Mouse (Mus musculus): ENCODE data around the gene Ak2.
A peak's percentile ranks its signal among the peaks of the same experiment; 100 is the strongest.

The Ak2 gene

DNA sequence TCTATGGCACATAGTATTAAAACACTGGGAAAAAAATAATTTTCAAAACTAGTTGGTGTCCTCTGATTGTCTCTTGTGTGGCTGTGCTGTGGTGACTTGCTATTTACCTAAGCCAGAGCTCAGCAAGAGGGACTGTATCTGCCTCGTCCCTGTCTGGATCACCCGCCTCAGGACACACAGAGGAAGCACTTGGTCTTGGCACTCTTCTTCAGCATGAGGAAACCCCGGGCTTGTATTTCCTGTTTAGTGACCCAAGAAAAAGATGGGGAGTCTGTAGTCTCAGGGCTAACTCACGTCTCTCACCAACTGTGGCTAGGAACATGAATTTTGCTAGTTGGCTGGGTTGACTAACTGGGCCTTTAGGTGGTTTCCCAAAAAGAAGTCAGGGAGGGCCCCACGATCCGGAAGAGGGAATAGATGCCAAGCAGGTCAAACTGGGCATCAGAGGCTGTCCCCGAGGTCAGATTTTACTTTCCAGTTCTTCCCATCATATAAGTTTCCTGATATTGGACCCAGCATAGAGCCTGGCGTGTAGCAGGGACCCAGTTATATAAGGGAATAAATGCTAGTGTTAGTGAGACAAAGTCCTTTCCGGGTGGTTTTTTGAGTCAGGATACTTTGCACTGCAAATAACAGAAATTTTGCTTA is 27.2 kb downstream of the Ak2 start:
- no peak for TF ChIP-seq GATA4 (IDR thresholded peaks at IDR 0.05; ENCODE audit: insufficient replicate concordance, low read length)

DNA sequence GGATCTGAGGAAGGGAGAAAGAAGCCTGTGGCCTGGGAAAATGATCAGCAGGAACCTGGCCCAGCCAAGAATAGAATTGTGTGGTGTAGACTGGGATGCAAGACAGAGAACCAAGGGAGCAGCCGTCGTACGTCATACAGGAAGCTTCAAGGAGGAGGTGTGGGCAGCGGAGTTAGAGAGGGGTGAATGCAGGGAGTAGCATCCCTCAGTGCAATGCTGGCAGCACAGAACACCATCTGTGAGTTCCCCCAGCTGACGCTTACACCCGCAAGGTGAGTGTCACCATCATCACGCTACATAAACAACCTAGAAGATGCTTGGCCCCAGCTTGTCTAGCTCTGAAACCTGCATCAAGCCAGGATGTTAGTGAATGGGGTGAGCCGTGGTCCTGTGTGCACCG is 28.0 kb downstream of the Ak2 start:
- TF ChIP-seq GATA4 (IDR thresholded peaks at IDR 0.05; ENCODE audit: insufficient replicate concordance, low read length): no peak

DNA sequence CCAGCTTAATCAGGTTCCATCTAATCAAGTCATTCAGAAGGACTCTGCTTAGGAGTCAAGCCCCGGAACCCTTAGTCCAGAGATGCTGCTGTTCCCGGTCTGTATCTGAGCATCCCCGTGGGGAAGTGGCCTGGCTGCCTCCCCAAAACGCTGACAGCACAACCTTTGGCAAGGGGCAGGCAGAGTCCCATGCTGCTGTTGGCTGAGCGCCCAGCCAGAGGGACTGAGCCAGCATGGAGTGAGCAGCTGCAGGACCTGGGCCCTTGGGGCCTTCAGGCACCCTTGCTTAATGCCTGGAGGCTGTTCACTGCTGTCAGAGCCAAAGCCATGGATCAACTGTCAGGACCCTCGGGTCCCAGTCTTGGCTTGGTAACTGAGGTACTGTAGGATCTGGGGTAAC is 28.7 kb downstream of the Ak2 start:
- no peak for TF ChIP-seq GATA4 (IDR thresholded peaks at IDR 0.05; ENCODE audit: insufficient replicate concordance, low read length)

DNA sequence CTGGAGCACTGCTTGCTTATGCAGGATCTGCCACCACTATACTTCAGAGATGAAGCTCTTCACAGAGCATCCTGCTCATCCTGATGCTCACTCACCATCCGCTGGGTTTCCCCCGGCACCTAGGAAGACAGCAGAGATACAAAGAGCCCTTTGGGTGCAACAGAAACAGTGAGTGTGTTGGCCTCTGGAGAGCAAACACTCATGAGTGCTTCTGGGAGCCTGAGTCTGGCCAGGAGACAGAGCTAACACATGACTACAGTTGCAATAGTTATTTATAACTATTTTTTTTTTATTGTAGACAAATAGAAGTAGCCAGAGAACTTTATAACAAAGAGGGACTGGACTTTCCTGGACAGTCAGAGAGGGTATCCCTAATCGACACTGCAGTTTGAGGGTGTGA is 29.7 kb downstream of the Ak2 start:
- no peak for TF ChIP-seq GATA4 (IDR thresholded peaks at IDR 0.05; ENCODE audit: insufficient replicate concordance, low read length)

DNA sequence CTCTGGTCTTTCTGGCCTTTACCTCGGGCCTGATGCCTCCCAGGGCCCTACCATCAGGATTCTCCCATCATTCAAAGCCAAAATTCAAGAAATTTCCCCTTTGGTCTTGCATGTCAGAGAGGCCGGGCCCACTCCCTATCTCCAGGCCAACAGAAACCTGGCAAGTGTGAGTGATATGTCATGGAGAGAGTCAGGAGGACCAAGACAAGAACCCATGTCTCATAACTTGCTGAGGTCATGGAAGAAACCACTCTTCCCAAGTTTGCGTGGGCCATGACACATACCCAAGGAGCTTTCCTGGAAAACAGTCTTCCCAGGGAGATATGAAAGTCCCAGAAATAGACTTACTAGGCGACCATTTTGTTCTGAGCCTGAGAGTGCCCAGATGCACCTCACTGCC is 30.1 kb downstream of the Ak2 start:
- no peak for TF ChIP-seq GATA4 (IDR thresholded peaks at IDR 0.05; ENCODE audit: insufficient replicate concordance, low read length)

DNA sequence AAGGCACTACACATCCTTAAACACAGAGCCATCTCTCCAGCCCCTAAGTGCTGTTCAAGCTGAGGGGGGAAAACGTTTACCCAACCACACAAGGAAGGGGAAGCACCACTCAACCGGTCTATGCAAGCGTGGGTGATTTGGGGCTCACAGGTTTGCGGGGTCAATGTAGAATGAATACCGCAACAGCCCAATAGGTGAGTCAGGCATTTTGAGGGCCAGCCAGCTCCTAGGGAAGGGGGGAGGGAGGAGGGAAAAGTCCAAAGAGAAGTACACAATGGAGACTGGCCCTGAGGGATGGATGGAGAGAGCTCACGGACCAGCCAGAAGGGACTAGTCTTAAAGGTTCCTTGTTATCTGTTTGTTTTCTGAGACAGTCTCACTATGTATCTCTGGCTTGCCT is 32.1 kb downstream of the Ak2 start:
- no peak for TF ChIP-seq GATA4 (IDR thresholded peaks at IDR 0.05; ENCODE audit: insufficient replicate concordance, low read length)

DNA sequence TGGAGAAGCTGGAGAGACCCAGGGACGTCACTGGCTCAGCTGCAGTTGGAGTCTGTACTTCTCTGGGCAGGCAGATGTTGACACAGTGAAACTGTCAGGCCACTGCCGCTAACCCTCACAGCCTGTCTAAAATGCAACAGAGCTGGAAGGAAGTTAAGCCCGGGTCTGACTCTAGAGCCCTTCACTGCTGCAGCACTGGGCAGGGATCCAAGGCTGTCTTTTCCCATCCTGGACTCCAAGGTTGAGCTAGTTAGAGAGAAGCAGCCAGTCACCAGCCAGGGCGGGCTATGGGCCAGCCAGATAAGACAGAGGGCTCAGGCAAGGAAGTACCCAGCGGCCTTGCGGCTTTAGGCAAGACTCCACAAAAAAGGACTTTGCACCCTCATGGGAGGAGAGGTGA is 33.0 kb downstream of the Ak2 start:
- peak; percentile 26; the same call in 1 of the 2 replicates for TF ChIP-seq GATA4 (IDR thresholded peaks at IDR 0.05; ENCODE audit: insufficient replicate concordance, low read length)

DNA sequence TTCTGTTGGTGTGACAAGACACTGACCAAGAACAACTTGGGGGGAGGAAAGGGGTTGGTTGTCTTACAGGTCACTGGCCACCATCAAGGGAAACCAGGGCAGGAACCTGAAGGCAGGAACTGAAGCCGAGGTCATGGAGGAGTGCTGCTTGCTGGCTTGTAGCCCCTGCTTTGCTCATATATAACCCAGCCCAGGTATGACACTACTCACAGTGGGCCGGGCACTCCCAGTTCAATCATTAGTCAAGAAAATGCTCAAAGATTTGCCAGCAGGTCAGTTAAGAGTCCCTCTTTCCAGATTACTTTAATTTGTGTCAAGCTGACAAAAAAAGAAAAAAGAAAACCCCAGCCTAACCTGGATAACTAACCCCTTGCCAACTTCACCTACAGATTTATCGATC is 33.9 kb downstream of the Ak2 start:
- no peak for TF ChIP-seq GATA4 (IDR thresholded peaks at IDR 0.05; ENCODE audit: insufficient replicate concordance, low read length)

DNA sequence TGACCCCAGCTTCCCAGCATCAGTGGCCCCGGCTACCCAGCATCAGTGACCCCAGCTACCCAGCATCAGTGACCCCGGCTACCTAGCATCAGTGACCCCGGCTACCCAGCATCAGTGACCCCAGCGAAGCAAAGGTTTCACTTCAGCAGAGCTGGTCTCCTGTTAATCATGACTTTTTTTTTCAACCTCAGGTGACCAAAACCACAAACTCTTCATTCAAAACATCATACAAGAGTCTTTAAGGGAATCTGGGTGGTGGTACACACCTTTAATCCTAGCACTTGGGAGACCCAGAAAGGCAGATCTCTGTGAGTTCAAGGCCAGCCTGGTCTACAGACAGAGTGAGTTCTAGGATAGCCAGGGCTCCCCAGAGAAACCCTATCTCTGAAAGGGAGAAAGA is 39.0 kb downstream of the Ak2 start:
- no peak for TF ChIP-seq GATA4 (IDR thresholded peaks at IDR 0.05; ENCODE audit: insufficient replicate concordance, low read length)

DNA sequence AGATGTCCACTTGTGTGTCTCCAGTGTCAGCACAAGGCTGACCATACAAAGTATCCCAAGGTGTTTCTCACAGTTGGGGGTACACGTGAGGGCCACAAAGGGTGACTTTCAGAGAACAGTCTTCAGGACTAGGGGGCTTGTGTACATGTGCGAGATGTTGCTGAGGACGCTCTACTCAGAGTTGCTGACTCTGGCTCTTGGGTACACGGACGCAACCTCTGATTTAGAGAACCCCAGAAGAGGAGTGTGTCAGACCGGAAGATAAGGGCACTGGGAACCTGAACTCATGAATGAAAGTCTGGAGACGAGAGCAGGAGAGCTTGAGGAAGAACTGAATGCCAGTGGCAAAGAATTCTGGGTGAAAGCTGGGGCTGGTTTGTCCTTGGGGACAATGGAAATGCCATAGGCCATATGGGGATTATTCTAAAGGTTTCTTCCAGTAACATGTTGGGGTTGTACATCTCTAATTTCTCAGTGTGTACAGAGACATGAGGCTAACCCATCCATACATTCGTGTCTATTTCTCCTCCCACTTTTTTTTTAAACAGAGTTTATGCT is 39.7 kb downstream of the Ak2 start:
- TF ChIP-seq GATA4 (IDR thresholded peaks at IDR 0.05; ENCODE audit: insufficient replicate concordance, low read length): no peak

DNA sequence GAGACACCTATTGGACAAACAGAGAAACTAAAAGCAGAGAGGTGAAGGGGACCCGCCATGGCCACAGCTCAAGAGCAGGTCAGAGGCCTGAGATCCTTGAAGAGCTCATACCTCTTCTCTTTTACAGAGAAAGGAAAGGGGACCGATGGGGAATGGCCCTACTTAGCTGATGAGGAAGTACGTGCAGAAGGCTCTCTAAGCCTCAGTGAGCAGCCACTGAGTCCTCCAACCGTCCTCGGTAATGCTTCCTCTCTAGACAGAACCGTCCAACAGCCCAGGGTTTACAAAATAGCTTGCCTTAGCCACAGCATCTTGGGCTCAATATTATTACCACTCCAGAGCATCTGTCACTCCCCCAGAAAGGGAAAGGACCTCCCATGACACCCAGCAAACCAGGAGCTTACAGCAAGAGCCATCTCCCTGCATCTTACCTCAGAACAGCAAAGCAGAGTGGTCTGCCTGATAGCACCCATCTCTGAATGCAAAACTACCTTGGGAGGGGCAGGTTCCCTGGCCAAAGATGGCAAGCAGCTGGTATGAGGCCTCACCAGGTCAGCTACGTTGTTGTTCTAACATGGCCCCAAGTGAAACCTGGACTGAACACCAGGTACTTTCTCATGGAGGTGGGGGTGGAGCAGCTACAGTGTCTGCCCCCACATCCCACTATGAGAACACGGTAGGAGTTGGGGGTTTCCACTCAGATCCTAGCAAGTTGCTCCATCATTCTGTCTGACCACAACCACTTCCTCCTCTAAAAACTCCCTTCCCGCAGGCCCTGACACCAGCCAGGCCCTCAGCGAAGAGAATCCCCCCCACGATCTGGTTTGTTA is 40.6 kb downstream of the Ak2 start:
- no peak for TF ChIP-seq GATA4 (IDR thresholded peaks at IDR 0.05; ENCODE audit: insufficient replicate concordance, low read length)

DNA sequence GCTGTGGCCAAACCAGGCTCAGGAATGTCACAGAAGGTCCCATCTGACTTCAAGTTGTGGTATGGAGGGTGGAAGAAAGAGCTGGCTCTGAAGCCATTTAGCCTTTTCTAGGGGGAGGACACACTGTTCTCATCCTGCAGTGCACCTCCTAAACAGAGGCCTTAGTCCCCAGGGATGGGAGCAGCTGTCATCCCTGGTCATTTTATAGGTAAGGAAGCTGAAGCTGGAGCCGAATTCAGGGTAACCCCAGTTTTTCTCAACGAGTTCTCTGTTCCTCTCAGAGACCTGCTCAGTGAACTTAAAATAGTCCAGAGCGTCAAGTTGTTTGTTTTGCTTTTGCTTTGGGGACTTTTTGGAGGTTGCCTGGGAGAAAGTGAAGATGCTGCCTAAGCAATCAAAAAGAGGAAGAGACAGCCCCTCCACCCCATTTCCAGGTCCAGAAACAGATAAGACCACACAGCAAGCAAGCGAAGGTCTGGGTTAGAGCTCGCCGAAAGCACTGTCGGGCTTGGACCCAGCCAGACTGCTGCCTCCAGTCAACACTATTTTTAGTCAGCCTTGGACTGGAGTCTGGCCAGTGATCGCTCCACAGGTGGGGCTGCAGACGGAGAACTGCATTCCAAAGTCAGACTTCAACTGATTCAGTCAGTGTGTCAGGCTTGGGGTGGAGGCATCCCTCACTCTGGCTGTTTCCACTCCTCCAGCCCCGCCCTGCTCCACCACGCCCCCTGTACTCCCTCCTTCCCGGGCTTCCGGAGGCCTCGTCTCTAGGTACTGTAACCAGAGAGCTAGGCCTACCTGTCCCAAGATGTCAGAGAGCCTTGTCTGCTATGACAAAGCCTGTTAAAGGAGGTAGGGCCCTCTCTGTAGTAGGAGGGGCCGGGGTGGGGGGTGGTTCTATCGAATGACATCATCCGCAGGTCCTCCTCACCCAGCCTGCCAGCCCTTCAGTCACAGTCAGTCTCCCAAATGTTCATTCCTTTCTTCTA is 41.5 kb downstream of the Ak2 start:
- no peak for TF ChIP-seq GATA4 (IDR thresholded peaks at IDR 0.05; ENCODE audit: insufficient replicate concordance, low read length)

DNA sequence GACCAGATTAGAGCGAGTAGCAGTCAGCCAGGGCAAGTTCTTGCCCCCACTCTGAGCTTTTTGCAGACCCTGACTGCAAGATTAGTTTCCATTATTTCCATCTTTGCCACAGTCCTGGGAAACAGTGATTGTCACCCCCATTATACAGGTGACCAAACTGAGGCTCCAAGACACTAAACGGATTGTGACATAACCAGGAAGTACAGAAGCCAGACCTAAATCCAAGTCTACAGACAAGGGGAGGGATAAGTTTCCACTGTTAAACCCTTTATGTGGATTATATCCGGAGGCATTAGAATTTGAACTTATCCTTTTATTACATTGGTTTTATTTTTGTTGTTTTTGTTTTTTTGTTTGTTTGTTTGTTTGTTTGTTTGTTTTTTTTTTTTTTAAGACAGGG is 42.5 kb downstream of the Ak2 start:
- no peak for TF ChIP-seq GATA4 (IDR thresholded peaks at IDR 0.05; ENCODE audit: insufficient replicate concordance, low read length)

DNA sequence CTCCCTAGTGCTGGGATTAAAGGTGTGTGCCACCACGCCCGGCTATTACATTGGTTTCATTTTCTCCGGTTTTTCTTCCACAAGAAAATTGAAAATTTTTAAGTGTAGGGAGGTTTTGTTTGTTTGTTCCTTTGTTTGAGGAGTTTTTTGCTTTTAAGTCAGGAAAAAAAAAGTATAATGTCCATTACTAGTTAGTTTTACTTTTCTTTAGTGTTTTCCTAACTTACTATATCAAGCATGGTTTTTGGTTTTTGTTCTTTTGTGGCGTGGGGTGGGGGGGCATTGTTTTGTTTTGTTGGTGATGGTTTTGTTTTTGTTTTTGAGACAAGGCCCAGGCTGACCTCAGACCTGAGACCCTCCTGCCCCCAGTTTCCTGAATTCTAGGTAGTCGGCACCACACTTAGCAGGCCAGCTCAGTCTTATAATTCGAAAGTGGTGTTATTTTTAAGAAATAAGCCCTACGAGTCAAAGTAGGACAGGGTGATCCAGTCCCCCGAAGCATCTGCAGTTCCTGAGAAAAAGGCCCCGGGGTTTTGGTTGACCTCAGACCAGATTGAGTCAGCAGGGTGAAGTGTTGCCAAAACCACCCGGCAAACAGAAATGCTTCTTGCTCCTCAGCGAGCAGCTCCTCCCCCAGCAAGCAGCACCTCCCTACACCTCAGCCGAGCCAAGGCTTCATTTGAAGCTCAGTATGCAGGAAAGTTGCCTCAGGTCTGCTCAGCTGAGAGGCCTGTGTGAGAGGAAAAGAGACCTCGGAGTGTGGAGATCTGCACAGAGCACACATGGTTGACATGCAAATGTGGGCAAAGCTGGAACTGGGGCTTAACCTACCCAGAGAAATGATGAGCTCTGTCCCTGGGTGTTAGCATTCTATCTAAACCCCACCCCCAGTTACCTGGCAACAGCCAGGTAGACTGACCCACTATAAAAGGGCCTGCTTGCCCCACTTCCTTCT is 43.2 kb downstream of the Ak2 start:
- no peak for TF ChIP-seq GATA4 (IDR thresholded peaks at IDR 0.05; ENCODE audit: insufficient replicate concordance, low read length)

Measured in liver, adult (tissue).